Mouse (Mus musculus) limb, embryonic 13.5 days (tissue): ENCODE data around the gene H2al1i. TPM values are rescaled to one million over a fixed set of nuclear protein-coding genes. Genes with fewer than 3 reads are reported as not detected.
"Not testable (repeated sequence)": the region's sequence is repeated elsewhere in the genome, so short reads cannot be mapped to it uniquely, and the experiment has no call there.

ENCODE experiments used
- ATAC-seq: fragments of 200-750 bp; cut with Nextera tagmentation; 2 replicates; pipeline ENCODE4 v1.8.0; 2017; ENCODE audit warnings: low read depth, moderate number of reproducible peaks, moderate TSS enrichment; ENCODE audit not compliant: low FRiP score
- H3K27ac ChIP-seq: fragments of 300-500 bp; sonication (generic); 2 replicates; pipeline ENCODE4 v1.5.1; 2015; ENCODE audit warnings: inconsistent platforms, mild to moderate bottlenecking, moderate library complexity
- H3K27me3 ChIP-seq: fragments of 300-500 bp; sonication (generic); 2 replicates; pipeline ENCODE4 v1.6.1; 2015; ENCODE audit warnings: mild to moderate bottlenecking, inconsistent platforms
- H3K36me3 ChIP-seq: fragments of 300-500 bp; sonication (generic); 2 replicates; pipeline ENCODE4 v1.6.1; 2015; ENCODE audit warnings: inconsistent platforms, mild to moderate bottlenecking, moderate library complexity
- H3K4me1 ChIP-seq: fragments of 300-500 bp; sonication (generic); 2 replicates; pipeline ENCODE4 v1.6.1; 2015; ENCODE audit warnings: inconsistent platforms
- H3K4me2 ChIP-seq: fragments of 300-500 bp; sonication (generic); replicated peaks from 2 replicates; pipeline ENCODE4 v1.6.1; 2015; ENCODE audit warnings: inconsistent platforms, mild to moderate bottlenecking, moderate library complexity
- H3K4me3 ChIP-seq: fragments of 300-500 bp; sonication (generic); 2 replicates; pipeline ENCODE4 v1.5.1; 2015; ENCODE audit warnings: moderate library complexity, mild to moderate bottlenecking, inconsistent platforms
- H3K9ac ChIP-seq: fragments of 300-500 bp; sonication (generic); 2 replicates; pipeline ENCODE4 v1.6.1; 2015; ENCODE audit warnings: mild to moderate bottlenecking, inconsistent platforms
- H3K9me3 ChIP-seq: fragments of 300-500 bp; sonication (generic); 2 replicates; pipeline ENCODE4 v1.6.1; 2016; ENCODE audit warnings: inconsistent platforms
- WGBS: fragments of 180-500 bp; shearing (Covaris S2); methylation state at CpG from one replicate; pipeline ENCODE4 v1.1.7; 2015; 5-methylcytosine and 5-hydroxymethylcytosine counted together
- polyA plus RNA-seq: library from polyadenylated mRNA; unstranded; fragments of >200 nt; fragmentation: Nextera tagmentation; extraction: Ambion mirVana; gene quantifications from 2 replicates; pipeline ENCODE4 v1.2.1, GENCODE M21; 2015

H2al1i gene
- polyA plus RNA-seq, 1 experiment from 2014 or later = not detected

- H3K9ac ChIP-seq, H3K4me3 ChIP-seq, H3K27me3 ChIP-seq, H3K4me1 ChIP-seq, H3K4me2 ChIP-seq, H3K9me3 ChIP-seq, ATAC-seq, H3K27ac ChIP-seq, H3K36me3 ChIP-seq: not testable (repeated sequence)
- WGBS = 86% methylated on average over 2 of the region's 2 CpGs
Measured at GRCm38 (mm10) chrX:11327522-11327921, 3.1 kb downstream of the H2al1i start, which contains the start of gene H2al1j. H2al1j (plus strand) TSS chrX:11327822.

- Histone ChIP-seq H3K27ac (peak overlapping the region; percentile 33; the same call in 1 of the 2 replicates), H3K9me3 (no peaks in the 10 kb centered on the region), H3K4me2 (peak overlapping the region; percentile 37), H3K36me3 (no peaks in the 10 kb centered on the region), H3K4me1 (peaks cover 18% of the 10 kb centered on the region), H3K4me3 (no peak overlapping the region), H3K9ac (no peak overlapping the region), H3K27me3 (peaks cover 35% of the 10 kb centered on the region)
- ATAC-seq = peak; percentile 54; the same call in 1 of the 2 replicates
- 30% methylated on average over 9 of the region's 9 CpGs for WGBS
Measured at GRCm38 (mm10) chrX:11345762-11346161, 21.3 kb downstream of the H2al1i start.

- Histone ChIP-seq H3K36me3 (no peaks in the 10 kb centered on the region), H3K9me3 (no peaks in the 10 kb centered on the region), H3K27ac (no peak overlapping the region), H3K4me2 (no peak overlapping the region), H3K4me3 (no peak overlapping the region), H3K27me3 (peaks cover 35% of the 10 kb centered on the region), H3K4me1 (peaks cover 18% of the 10 kb centered on the region), H3K9ac (no peak overlapping the region)
- no peak for ATAC-seq
- WGBS = 86% methylated on average over 3 of the region's 3 CpGs
Measured at GRCm38 (mm10) chrX:11346756-11347155, 22.3 kb downstream of the H2al1i start.

- Histone ChIP-seq H3K36me3 (no peaks in the 10 kb centered on the region), H3K27ac (no peak overlapping the region), H3K4me1 (peaks cover 6% of the 10 kb centered on the region), H3K4me3 (no peak overlapping the region), H3K9ac (no peak overlapping the region), H3K9me3 (no peaks in the 10 kb centered on the region), H3K27me3 (peaks cover 47% of the 10 kb centered on the region), H3K4me2 (no peak overlapping the region)
- 79% methylated on average over 6 of the region's 6 CpGs for WGBS
- ATAC-seq = no peak
Measured at GRCm38 (mm10) chrX:11360823-11361222, 36.4 kb downstream of the H2al1i start.

DNA sequence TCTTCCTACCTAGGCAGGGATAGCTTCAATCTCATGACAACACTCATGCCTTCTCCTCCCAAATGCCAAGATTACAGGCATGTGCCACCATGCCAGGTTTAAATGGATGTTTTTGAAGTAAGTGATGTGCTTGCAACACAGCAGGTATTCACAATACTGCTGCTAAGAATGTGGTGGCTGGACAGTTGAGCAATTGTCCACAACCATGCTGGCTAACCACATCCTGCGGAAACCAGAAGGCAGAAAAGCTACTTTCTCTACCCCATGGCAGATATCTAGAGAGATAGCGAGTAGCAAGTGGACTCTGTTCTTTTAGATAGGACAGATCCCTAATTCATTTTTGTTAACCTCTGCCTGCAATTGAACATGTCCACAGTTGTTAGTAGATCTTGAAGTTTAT lies 36.8 kb downstream of the H2al1i start:
- H3K4me1 ChIP-seq = peaks cover 6% of the 10 kb centered on the region
- no peak for ATAC-seq
- no peak overlapping the region for H3K4me3 ChIP-seq
- H3K36me3 ChIP-seq = no peaks in the 10 kb centered on the region
- no peak overlapping the region for H3K4me2 ChIP-seq
- no peaks in the 10 kb centered on the region for H3K9me3 ChIP-seq
- H3K9ac ChIP-seq = no peak overlapping the region
- WGBS = 87% methylated on average over 2 of the region's 2 CpGs
- H3K27me3 ChIP-seq = peaks cover 45% of the 10 kb centered on the region
- no peak overlapping the region for H3K27ac ChIP-seq

GRCm38 (mm10) chrX:11363890-11364289 lies 39.4 kb downstream of the H2al1i start:
- H3K9ac ChIP-seq = no peak overlapping the region
- H3K4me1 ChIP-seq = peaks cover 6% of the 10 kb centered on the region
- 62% methylated on average over 6 of the region's 6 CpGs for WGBS
- H3K27ac ChIP-seq = no peak overlapping the region
- no peak for ATAC-seq
- H3K9me3 ChIP-seq = no peaks in the 10 kb centered on the region
- no peak overlapping the region for H3K4me2 ChIP-seq
- H3K27me3 ChIP-seq = peaks cover 32% of the 10 kb centered on the region; the same call in 1 of the 2 replicates
- H3K4me3 ChIP-seq = no peak overlapping the region
- H3K36me3 ChIP-seq = no peaks in the 10 kb centered on the region

GRCm38 (mm10) chrX:11365151-11365550 lies 40.7 kb downstream of the H2al1i start:
- H3K4me1 ChIP-seq = peaks cover 6% of the 10 kb centered on the region
- WGBS = 29% methylated on average over 12 of the region's 12 CpGs
- H3K4me2 ChIP-seq = no peak overlapping the region
- no peak overlapping the region for H3K4me3 ChIP-seq
- peaks cover 36% of the 10 kb centered on the region; the same call in 1 of the 2 replicates for H3K27me3 ChIP-seq
- no peaks in the 10 kb centered on the region for H3K9me3 ChIP-seq
- ATAC-seq = no peak
- H3K36me3 ChIP-seq = no peaks in the 10 kb centered on the region
- H3K27ac ChIP-seq = no peak overlapping the region
- no peak overlapping the region for H3K9ac ChIP-seq

Other genes starting within 250 kb of the H2al1i start
- gene H2al1a, start 25.4 kb upstream of the H2al1i start, polyA plus RNA-seq = not detected in 2 replicates
- not detected in 2 replicates for gene H2al1b, start 22.2 kb upstream of the H2al1i start, polyA plus RNA-seq
- not detected in 2 replicates for gene H2al1c, start 19.0 kb upstream of the H2al1i start, polyA plus RNA-seq
- not detected in 2 replicates for gene H2al1d, start 15.8 kb upstream of the H2al1i start, polyA plus RNA-seq
- not detected in 2 replicates for gene H2al1e, start 12.7 kb upstream of the H2al1i start, polyA plus RNA-seq
- not detected in 2 replicates for gene H2al1f, start 9.5 kb upstream of the H2al1i start, polyA plus RNA-seq
- not detected in 2 replicates for gene H2al1g, start 6.4 kb upstream of the H2al1i start, polyA plus RNA-seq
- gene H2al1h, start 3.2 kb upstream of the H2al1i start, polyA plus RNA-seq = not detected in 2 replicates
- gene H2al1j, start 3.2 kb downstream of the H2al1i start, polyA plus RNA-seq = not detected in 2 replicates